Mouse (Mus musculus) embryonic facial prominence, embryonic 15.5 days (tissue): ENCODE results near the gene Gm21188. TPM values are rescaled to one million over a fixed set of nuclear protein-coding genes. Genes with fewer than 3 reads are reported as not detected.
A peak's percentile ranks its signal among the peaks of the same experiment; 100 is the strongest.
"Not testable (repeated sequence)": the region's sequence is repeated elsewhere in the genome, so short reads cannot be mapped to it uniquely, and the experiment has no call there.

Experiments
- ATAC-seq: fragments of 200-750 bp; cut with Nextera tagmentation; 2 replicates; pipeline ENCODE4 v1.8.0; 2017; ENCODE audit warnings: low read depth, moderate TSS enrichment; ENCODE audit not compliant: insufficient number of reproducible peaks, low FRiP score, low TSS enrichment
- H3K27ac ChIP-seq: fragments of 300-500 bp; sonication (generic); replicated peaks from 2 replicates; pipeline ENCODE4 v1.5.1; 2015; ENCODE audit warnings: mild to moderate bottlenecking, inconsistent platforms
- H3K27me3 ChIP-seq: fragments of 300-500 bp; sonication (generic); 2 replicates; pipeline ENCODE4 v1.6.1; 2015; ENCODE audit warnings: inconsistent platforms
- H3K36me3 ChIP-seq: fragments of 300-500 bp; sonication (generic); 2 replicates; pipeline ENCODE4 v1.6.1; 2015; ENCODE audit warnings: mild to moderate bottlenecking, inconsistent platforms
- H3K4me1 ChIP-seq: fragments of 300-500 bp; sonication (generic); 2 replicates; pipeline ENCODE4 v1.6.1; 2015; ENCODE audit warnings: inconsistent platforms
- H3K4me2 ChIP-seq: fragments of 300-500 bp; sonication (generic); replicated peaks from 2 replicates; pipeline ENCODE4 v1.6.1; 2015; ENCODE audit warnings: mild to moderate bottlenecking, inconsistent platforms
- H3K4me3 ChIP-seq: fragments of 300-500 bp; sonication (generic); replicated peaks from 2 replicates; pipeline ENCODE4 v1.5.1; 2015; ENCODE audit warnings: mild to moderate bottlenecking, inconsistent platforms
- H3K9ac ChIP-seq: fragments of 300-500 bp; sonication (generic); 2 replicates; pipeline ENCODE4 v1.6.1; 2015; ENCODE audit warnings: inconsistent platforms
- H3K9me3 ChIP-seq: fragments of 300-500 bp; sonication (generic); replicated peaks from 2 replicates; pipeline ENCODE4 v1.6.1; 2016; ENCODE audit warnings: inconsistent platforms
- WGBS: fragments of 180-500 bp; shearing (Covaris S2); methylation state at CpG from one replicate; pipeline ENCODE4 v1.1.7; 2015; 5-methylcytosine and 5-hydroxymethylcytosine counted together
- polyA plus RNA-seq: library from polyadenylated mRNA; unstranded; fragments of >200 nt; fragmentation: Nextera tagmentation; extraction: Ambion mirVana; gene quantifications from 2 replicates; pipeline ENCODE4 v1.2.1, GENCODE M21; 2015

Gene Gm21188
- polyA plus RNA-seq, 1 experiment from 2014 or later = not detected

DNA sequence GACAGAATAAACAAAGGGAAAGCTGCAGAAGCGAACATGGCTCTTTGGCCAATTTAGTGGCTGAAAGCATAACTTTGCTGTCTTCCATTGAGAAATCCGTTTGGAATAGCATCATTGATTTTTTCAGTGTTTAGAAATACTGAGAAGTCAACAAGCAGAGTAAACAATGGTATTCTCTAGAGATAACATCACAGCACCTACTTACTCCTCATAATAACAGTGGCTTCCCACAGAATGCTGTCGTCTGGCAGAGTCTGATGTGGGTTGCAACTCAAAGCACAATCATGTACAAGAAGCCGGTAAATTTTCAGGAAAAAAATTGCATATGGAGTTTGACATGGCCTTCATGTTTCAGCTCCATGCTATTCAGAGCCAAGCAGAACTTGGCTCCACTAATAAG lies 26.4 kb downstream of the Gm21188 start:
- not testable (repeated sequence) for H3K4me2 ChIP-seq, H3K9ac ChIP-seq, H3K9me3 ChIP-seq, H3K27ac ChIP-seq, H3K36me3 ChIP-seq, H3K4me1 ChIP-seq, H3K4me3 ChIP-seq, ATAC-seq
- WGBS = 9% methylated on average over 4 of the region's 4 CpGs
- H3K27me3 ChIP-seq = peaks cover 15% of the 10 kb centered on the region

DNA sequence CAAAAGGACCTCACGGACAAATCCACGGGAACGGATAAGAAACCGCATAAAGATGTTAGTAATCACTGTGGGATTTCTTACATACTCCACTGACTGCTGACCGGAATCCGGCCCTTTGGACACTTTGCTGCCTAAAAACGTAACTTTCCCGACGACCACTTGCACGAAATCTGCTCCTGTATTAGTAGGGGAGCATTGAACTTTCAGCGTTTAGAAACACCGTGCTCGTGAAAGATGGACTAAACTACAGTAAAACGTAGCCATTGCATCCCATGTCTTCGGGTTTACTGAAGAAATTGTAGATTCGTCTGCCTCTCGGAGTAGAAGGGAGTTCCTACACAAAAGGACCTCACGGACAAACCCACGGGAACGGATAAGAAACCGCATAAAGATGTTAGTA lies 27.0 kb downstream of the Gm21188 start:
- 2% methylated on average over 21 of the region's 21 CpGs for WGBS
- not testable (repeated sequence) for H3K4me1 ChIP-seq, ATAC-seq, H3K27ac ChIP-seq, H3K9me3 ChIP-seq, H3K4me2 ChIP-seq, H3K9ac ChIP-seq, H3K36me3 ChIP-seq, H3K4me3 ChIP-seq
- peaks cover 15% of the 10 kb centered on the region for H3K27me3 ChIP-seq

DNA sequence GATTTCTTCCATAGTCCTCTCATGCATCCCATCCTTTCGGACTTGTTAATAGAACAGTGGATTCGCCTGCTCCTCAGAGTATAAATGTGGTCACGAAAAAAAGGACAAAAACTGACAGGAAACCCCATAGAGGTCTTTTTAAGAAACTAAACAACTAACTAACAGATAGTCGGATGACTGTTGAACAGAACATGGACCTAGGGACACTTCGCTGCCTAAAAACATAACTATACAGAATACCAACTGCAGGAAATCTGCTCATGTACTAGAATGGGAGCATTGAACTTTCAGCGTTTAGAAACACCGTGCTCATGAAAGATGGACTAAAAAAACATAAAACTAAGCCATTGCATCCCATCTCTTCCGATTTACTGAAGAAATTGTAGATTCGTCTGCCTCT lies 27.4 kb downstream of the Gm21188 start:
- H3K27me3 ChIP-seq = peaks cover 15% of the 10 kb centered on the region
- WGBS = 7% methylated on average over 9 of the region's 9 CpGs
- H3K4me3 ChIP-seq, H3K9me3 ChIP-seq, ATAC-seq, H3K9ac ChIP-seq, H3K36me3 ChIP-seq, H3K4me2 ChIP-seq, H3K4me1 ChIP-seq, H3K27ac ChIP-seq: not testable (repeated sequence)

- not testable (repeated sequence) for H3K4me3 ChIP-seq, H3K27ac ChIP-seq, H3K9me3 ChIP-seq, H3K9ac ChIP-seq, H3K36me3 ChIP-seq, H3K4me2 ChIP-seq, ATAC-seq, H3K4me1 ChIP-seq
- no CpG with 5 or more reads among the region's 1 CpGs for WGBS
- H3K27me3 ChIP-seq = peaks cover 15% of the 10 kb centered on the region
These were observed 30.5 kb downstream of the Gm21188 start for GRCm38 (mm10) chr13:120021477-120021876.

DNA sequence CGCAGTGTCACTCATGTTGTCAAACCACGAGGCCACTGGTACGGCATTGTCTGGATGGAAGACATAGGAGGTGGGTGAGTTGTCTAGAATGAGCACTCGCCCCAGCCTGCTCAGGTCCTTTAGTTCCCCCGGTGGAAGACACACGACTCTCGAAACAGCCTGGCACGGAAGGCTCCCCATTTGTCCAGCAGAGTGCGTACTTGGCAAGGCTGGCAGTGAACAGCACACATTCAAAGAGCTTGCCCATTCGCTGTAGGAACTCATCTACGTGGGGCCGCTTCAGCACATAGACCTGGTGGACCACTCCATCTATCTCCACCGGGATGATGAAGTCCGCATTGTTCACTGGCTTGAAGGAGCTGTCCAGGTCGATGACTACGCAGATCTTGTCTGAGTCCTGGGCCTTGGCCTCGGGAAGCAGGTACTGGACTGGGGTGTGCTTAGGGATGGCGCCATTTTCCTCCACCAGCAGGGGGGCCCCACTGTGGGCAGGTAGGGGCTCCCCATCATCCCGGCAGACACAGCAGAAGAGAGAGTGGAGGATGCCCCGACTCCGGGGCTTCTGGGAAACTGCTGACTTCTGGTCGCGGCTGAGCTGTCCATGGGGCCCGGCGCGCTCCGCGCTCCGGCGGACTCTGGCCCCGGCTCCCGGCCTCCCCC lies 36.5 kb downstream of the Gm21188 start:
- WGBS = 3% methylated on average over 6 of the region's 32 CpGs
- H3K36me3 ChIP-seq, H3K4me1 ChIP-seq, H3K4me3 ChIP-seq, H3K27ac ChIP-seq, H3K4me2 ChIP-seq, H3K27me3 ChIP-seq, H3K9ac ChIP-seq, H3K9me3 ChIP-seq: not testable (repeated sequence)
- 0 out of 2 replicates have a peak, but pooled peaks have one; percentile 24 for ATAC-seq

DNA sequence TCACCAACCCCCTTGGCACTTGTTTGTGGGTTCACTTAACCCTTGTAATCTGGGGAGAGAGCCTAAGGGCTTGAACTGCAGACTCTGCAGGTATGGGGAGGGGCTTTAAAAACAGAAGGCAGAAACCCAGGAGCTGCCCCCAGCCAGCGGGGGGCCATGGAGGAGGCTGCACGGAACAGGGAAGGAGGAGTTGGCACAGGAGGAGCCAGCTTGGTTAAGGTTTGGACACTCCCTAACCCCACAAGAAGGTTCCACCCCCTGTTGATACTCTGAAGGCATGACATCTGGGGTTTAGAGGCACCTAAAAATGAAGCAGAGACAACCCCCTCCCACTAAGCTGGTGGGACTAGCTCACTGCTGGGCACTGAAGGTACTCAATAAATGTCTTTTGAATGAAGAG lies 38.0 kb downstream of the Gm21188 start:
- H3K4me2 ChIP-seq, H3K9ac ChIP-seq, ATAC-seq, H3K36me3 ChIP-seq, H3K27ac ChIP-seq, H3K27me3 ChIP-seq, H3K9me3 ChIP-seq, H3K4me3 ChIP-seq, H3K4me1 ChIP-seq: not testable (repeated sequence)
- no CpG with 5 or more reads among the region's 2 CpGs for WGBS

GRCm38 (mm10) chr13:120013544-120013943 lies 38.5 kb downstream of the Gm21188 start:
- not testable (repeated sequence) for H3K27ac ChIP-seq, H3K4me1 ChIP-seq, H3K9me3 ChIP-seq, H3K27me3 ChIP-seq, H3K9ac ChIP-seq, ATAC-seq, H3K4me2 ChIP-seq, H3K36me3 ChIP-seq, H3K4me3 ChIP-seq
- no CpG with 5 or more reads among the region's 5 CpGs for WGBS

DNA sequence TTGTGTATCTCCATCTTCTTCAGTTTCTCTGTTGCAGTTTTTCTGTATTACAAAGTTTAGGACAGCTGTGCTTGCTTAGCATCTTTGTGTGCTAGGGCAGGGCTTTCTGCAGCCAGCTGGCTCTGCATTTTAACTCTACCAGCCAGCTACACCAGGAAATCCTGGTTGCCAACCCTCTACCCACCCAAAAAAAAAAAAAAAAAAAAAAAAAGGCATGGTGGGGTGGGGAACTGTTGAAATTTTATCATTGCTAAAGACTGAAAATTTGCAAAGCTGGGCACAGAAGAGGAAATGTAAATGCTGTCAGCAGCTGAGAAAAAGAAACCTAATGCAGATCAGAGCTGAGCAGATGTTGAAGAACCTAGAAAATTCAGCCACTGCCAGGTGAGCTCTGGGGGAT lies 41.9 kb downstream of the Gm21188 start:
- H3K27ac ChIP-seq, ATAC-seq: not testable (repeated sequence)

GRCm38 (mm10) chr13:119999215-119999614 lies 52.8 kb downstream of the Gm21188 start:
- H3K27me3 ChIP-seq, H3K4me2 ChIP-seq, H3K4me1 ChIP-seq, H3K9ac ChIP-seq, H3K27ac ChIP-seq, H3K4me3 ChIP-seq, H3K36me3 ChIP-seq, H3K9me3 ChIP-seq, ATAC-seq: not testable (repeated sequence)
- WGBS = no CpG with 5 or more reads among the region's 4 CpGs

More for the DNA sequence above, 41.9 kb downstream of the Gm21188 start:
- H3K4me3 ChIP-seq, H3K4me2 ChIP-seq, H3K27me3 ChIP-seq, H3K4me1 ChIP-seq, H3K9ac ChIP-seq, H3K9me3 ChIP-seq, H3K36me3 ChIP-seq: not testable (repeated sequence)

DNA sequence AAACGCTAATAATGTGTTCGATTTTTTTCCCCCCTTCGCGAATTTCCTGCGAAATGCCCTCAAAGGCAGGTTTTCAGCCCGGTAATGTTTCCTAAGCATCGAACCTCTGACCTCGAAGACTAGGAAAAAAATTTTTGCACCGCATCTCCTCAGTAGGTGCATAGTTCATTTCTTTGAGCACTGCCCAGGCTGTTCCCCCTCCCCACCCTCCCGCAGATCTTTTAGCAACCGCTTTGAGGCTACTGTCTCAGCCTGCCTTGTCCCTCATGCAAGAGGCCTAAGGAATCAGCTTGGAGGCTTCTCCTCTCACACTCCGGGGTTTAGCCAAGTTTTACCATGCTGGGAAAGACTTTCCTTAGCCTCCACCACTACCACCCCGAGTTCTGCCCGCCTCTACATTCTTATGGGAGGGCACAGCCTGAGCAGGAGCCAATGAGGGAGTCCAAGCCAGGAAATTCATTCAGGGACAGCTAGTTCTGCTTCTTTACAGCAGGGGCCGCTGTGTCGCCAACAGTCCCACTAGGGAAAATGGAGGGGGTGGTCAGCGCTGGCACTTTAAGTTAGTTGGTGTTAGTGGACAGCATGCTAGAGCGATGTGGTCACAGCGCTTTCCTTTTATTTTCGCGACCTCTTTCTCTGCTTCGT lies 53.4 kb downstream of the Gm21188 start:
- H3K4me1 ChIP-seq, ATAC-seq, H3K27me3 ChIP-seq, H3K4me2 ChIP-seq, H3K9me3 ChIP-seq, H3K4me3 ChIP-seq, H3K36me3 ChIP-seq, H3K9ac ChIP-seq, H3K27ac ChIP-seq: not testable (repeated sequence)
- no CpG with 5 or more reads among the region's 22 CpGs for WGBS

DNA sequence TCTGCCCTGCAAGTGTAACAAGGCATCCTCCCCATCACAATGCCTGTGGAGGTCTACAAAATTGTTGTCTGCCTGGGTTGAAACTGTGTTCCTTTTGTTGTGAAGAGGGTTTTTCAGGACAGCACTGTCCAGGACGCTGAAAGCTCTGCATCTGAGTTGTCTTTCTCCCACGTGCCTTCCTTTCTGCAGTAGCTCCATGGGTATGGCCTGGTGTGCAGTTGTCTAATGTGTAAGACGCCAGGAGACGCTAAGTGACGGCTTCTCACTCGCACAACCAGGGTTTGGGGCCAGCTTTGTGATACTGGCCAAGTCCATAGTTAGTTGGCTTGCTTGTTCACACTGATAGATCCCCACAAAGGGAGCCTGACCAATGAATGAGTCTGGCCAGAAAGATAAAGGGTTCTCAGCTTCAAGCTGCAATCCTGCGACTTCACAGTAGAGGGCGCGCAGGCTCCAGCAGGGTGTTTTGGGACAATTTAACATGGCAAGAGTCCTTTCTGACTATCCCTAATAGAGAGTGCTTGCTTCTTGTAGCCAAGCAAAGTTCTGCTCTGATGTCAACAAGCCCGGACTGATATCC lies 60.0 kb downstream of the Gm21188 start:
- whole genome bisulfite sequencing = no CpG with 5 or more reads among the region's 10 CpGs
- H3K9ac ChIP-seq, H3K36me3 ChIP-seq, H3K4me1 ChIP-seq, H3K27ac ChIP-seq, H3K9me3 ChIP-seq, H3K27me3 ChIP-seq, ATAC-seq, H3K4me2 ChIP-seq, H3K4me3 ChIP-seq: not testable (repeated sequence)

DNA sequence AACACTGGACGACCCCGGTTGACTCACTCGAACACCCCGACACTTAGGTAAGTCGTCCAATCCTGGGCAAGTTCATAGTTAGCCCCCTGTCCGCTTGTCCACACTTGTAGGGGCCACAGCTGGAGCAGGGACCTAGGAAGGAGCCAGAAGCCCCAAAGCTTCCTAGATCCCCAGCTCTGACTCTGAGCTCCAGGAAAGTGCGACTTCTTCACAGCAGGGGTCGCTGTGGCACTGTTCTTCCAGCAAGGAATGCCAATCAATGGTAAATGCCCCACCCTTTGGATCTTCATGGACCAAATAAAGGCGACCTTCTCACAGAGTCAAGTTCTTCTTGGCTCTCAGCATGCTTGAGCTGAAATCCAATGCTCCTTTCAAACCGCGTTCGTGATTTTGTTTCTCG lies 60.7 kb downstream of the Gm21188 start:
- no CpG with 5 or more reads among the region's 13 CpGs for WGBS
- H3K9me3 ChIP-seq, H3K27ac ChIP-seq, H3K4me2 ChIP-seq, ATAC-seq, H3K4me3 ChIP-seq, H3K36me3 ChIP-seq, H3K4me1 ChIP-seq, H3K27me3 ChIP-seq, H3K9ac ChIP-seq: not testable (repeated sequence)
